Mouse (Mus musculus) gastrocnemius, postnatal 25 days (tissue): Measurements from ENCODE around the gene Ndufa1. TPM values are rescaled to one million over a fixed set of nuclear protein-coding genes. Genes with fewer than 3 reads are reported as not detected.
"Not testable (repeated sequence)": the region's sequence is repeated elsewhere in the genome, so short reads cannot be mapped to it uniquely, and the experiment has no call there.

ENCODE experiments used
- DNase-seq: peaks from one replicate; pipeline ENCODE4 v3.0.0; 2022
- long read RNA-seq, 2 experiments: library from polyadenylated mRNA; stranded (forward); transcript quantifications; one replicate each; pipeline ENCODE4 v2.0.0; 2021
- total RNA-seq, 2 experiments: library from RNA; stranded (reverse); gene quantifications; 1 replicate in 1 of 2; 2 replicates in 1 of 2; pipeline ENCODE4 v1.2.3; 2021

Gene Ndufa1
- total RNA-seq, result 100 to 1,000 TPM; 430 to 453 TPM
- long read RNA-seq, experiment 1, transcript Ndufa1-201 (3 exons, 419 nt), result major isoform, 1,211 of 1,248 reads
- long read RNA-seq, experiment 1, partial matches to known transcripts, result 32 of 1,248 reads
- long read RNA-seq, experiment 1, other reads (novel, unspliced or antisense), result 5 of 1,248 reads
- long read RNA-seq, experiment 2, transcript Ndufa1-201 (3 exons, 419 nt), result major isoform, 776 of 804 reads
- long read RNA-seq, experiment 2, partial matches to known transcripts, result 24 of 804 reads
- long read RNA-seq, experiment 2, other reads (novel, unspliced or antisense), result 4 of 804 reads

DNA sequence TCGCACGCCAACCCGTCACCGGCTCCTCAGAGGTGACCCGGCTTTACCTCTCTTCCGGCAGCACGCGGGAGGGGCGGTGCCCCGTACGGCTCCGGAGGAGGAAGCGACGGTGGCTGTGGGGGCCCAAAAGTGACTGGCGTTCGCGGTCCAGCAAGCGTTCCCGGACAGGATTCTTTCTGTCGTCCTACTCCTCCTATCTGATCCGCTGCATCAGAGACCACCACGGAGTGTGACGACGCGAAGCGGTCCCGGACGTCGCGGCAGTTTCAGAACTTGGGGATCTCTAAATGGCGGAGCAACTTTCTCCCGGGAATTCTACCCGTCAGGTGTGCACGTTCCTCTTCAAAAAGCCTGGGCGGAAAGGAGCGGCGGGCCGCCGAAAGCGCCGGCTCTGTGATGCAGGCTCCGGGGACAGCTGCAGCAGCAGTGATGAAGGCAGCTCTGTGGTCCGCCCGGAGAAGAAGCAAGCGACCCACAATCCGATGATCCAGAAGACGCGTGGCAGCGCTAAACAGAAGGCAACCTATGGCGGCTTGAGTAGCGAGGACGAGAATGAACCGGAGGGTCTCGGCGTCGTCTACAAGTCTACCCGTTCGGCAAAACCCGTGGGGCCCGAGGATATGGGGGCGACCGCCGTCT is at the start of gene Ndufa1, which contains the start of gene Rnf113a1:
TSS of gene Ndufa1 (minus strand) at position 59 of the 639 bp plus-strand sequence.
TSS of gene Rnf113a1 (plus strand) at position 141 of the 639 bp plus-strand sequence.
- DNase-seq, result peak; percentile 76

DNA sequence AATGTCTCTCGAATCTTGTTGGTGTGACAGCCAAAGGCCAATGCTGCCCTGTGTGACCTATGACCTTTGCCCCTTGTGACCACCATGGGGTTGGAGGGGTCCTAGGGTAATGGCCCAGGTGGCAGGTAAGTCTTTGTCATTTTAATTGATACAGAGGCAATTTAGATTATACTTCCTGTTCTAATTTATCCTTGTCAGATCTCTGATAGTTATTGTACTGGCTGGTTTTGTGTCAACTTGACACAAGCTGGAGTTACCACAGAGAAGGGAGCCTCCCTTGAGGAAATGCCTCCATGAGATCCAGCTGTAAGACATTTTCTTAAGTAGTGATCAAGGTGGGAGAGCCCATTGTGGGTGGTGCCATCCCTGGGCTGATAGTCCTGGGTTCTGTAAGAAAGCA is 31.2 kb upstream of the Ndufa1 start, which contains the start of gene Rhox1:
TSS of gene Rhox1 (minus strand) at position 101 of the 400 bp plus-strand sequence.
- not testable (repeated sequence) for DNase-seq

DNA sequence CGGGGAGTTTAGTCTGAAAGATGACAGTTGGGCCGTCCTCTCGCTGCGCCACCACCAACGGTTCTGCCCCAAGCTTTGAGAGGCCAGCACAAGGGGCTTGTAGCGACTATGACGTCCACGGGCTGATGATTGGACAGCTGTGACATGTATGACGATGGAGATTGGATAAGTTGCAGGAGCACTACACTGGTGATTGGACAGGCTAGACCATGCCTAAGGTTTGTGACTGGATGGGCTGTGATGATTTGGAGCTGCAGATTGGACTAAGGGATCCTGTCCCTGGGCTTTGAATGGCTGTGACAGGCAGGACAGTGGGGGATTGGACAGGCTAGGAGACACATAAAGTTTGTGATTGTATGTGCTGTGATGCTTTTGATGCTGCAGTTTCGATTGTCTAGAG is 20.0 kb upstream of the Ndufa1 start, which contains the start of gene Gm9:
TSS of gene Gm9 (minus strand) at position 101 of the 400 bp plus-strand sequence.
- no peak for DNase-seq

GRCm38 (mm10) chrX:37198676-37199075 is 7.7 kb upstream of the Ndufa1 start:
- no peak for DNase-seq

- no peak for DNase-seq
These were observed 899 bp upstream of the Ndufa1 start for GRCm38 (mm10) chrX:37191744-37192379.

GRCm38 (mm10) chrX:37190755-37191104 is 233 bp downstream of the Ndufa1 start:
- no peak for DNase-seq

GRCm38 (mm10) chrX:37184401-37184800 is 6.6 kb downstream of the Ndufa1 start:
- DNase-seq, result not testable (repeated sequence)

DNA sequence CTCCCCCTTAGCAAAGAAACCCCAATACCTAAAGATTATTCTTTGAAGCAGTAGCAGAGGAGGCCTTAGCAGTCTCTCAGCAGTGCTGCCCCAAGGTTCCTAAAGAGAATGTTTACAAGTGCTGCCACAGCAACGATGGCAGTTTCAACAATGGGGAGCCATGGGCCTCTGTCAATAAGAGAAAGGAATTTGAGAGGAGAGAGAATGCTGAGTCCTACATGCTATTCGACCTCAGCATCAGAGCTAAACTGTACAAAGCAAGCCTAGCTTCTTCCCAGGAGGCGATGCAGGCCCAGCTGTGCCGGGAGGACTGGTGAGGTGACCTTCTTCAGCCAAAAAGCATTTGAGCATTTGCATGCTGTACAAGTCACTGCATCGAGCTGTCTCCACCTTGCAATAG is 22.2 kb downstream of the Ndufa1 start, which contains the start of gene Akap14:
TSS of gene Akap14 (minus strand) at position 101 of the 400 bp plus-strand sequence.
- no peak for DNase-seq

DNA sequence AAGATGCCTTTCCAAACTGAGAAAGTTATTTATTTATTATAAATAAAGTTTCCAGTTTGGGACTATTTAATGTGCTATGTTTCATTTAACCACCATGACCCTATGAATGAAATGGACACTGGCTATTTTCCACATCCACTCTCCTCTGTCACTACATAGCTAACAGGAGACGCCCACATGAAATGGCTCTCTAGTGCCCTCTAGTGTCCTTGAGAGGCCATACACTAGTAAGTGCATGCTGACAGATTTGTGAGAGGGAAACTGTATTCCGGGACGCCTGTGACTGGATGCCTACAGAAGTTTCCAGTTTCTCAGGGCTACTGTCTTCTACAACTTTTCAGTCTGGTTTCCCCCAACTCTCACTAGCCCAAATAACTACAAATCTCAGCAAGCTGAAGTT is 23.9 kb downstream of the Ndufa1 start:
- no peak for DNase-seq

DNA sequence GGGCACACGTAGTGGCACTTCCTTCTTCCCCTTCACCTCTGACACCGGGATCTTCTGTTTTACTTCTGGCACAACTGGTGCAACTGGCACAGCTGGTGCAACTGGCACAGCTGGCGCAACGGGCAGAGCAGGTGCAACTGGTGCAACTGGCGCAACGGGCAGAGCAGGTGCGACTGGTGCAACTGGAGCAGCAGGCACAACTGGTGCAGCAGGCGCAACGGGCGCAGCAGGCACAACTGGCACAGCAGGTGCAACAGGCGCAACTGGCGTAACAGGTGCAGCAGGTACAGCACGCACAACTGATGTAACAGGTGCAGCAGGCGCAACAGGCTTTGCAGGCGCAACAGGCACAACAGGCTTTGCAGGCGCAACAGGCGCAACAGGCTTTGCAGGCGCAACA is 27.8 kb downstream of the Ndufa1 start:
- no peak for DNase-seq

- DNase-seq, result no peak
These were observed 29.8 kb downstream of the Ndufa1 start for GRCm38 (mm10) chrX:37161169-37161568.

- DNase-seq, result no peak
These were observed 33.1 kb downstream of the Ndufa1 start for GRCm38 (mm10) chrX:37157839-37158238.

GRCm38 (mm10) chrX:37144954-37145353 is 46.0 kb downstream of the Ndufa1 start:
- DNase-seq, result no peak

DNA sequence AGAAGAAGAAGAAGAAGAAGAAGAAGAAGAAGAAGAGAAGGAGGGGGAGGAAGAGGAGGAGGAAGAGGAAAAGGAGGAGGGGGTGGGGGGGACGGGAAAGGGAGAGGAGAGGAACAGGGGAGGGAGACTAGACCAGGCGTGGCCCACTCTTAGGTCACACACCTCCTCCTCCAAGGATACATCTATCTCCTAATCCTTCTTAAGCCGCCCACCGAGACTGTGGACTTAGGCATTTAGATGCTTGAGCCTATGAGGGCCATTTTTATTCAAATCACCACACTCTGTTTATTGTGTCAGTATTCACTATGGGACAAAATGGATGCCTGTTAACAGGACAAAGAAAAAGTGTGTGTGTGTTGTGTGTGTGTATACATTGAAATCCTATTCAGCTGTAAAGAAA is 46.5 kb downstream of the Ndufa1 start:
- DNase-seq, result not testable (repeated sequence)

DNA sequence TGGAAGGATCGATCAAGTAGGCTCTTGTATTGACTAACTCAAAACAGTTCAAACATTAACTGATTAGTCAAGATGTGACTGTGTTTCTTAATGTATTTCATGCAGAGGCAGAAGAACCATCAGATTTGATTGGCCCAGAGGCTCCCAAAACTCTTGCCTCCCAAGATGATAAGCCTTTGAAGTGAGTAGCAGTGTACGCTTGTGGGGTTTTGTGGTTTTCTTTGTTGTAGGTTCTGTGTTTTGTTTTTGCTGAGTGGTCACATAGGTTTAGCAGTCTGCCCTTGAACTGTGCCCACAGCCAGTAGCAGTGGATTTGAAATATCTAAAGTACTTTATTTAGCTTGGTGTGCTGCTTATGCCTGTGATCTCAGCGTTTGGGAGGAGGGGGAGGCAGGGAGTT is 49.2 kb downstream of the Ndufa1 start:
- no peak for DNase-seq

Other genes starting within 250 kb of the Ndufa1 start
- 1 to 10 TPM; 2.7 to 2.9 TPM for gene Sept6, start 199.4 kb downstream of the Ndufa1 start, total RNA-seq
- not detected for gene Sowahd, start 142.3 kb downstream of the Ndufa1 start, total RNA-seq
- gene Rpl39, start 105.8 kb downstream of the Ndufa1 start, total RNA-seq, result 100 to 1,000 TPM; 239 to 266 TPM
- gene Upf3b, start 80.8 kb downstream of the Ndufa1 start, total RNA-seq, result 1 to 10 TPM; 8.5 to 8.7 TPM
- gene Nkap, start 64.4 kb downstream of the Ndufa1 start, total RNA-seq, result 1 to 10 TPM; 6.4 to 8.3 TPM
- gene Akap14, start 22.3 kb downstream of the Ndufa1 start, total RNA-seq, result not detected
- gene Rnf113a1, start 82 bp upstream of the Ndufa1 start, total RNA-seq, result 1 to 10 TPM; 1.8 to 2.8 TPM
- not detected for gene Gm9, start 19.9 kb upstream of the Ndufa1 start, total RNA-seq
- not detected for gene Rhox1, start 31.1 kb upstream of the Ndufa1 start, total RNA-seq
- not detected for gene Rhox2a, start 53.8 kb upstream of the Ndufa1 start, total RNA-seq
- gene Rhox3a, start 58.8 kb upstream of the Ndufa1 start, total RNA-seq, result not detected
- not detected for gene Rhox4a, start 74.2 kb upstream of the Ndufa1 start, total RNA-seq
- not detected for gene Rhox3a2, start 188.9 kb upstream of the Ndufa1 start, total RNA-seq
- gene Rhox4a2, start 199.7 kb upstream of the Ndufa1 start, total RNA-seq, result not detected
- not detected for gene Rhox2b, start 220.9 kb upstream of the Ndufa1 start, total RNA-seq
- not detected for gene Rhox4b, start 241.3 kb upstream of the Ndufa1 start, total RNA-seq